Mouse (Mus musculus) heart, embryonic 13.5 days (tissue): ENCODE measurements at regions not wholly inside any gene's neighbourhood (a gene's known extent, or its start where the extent isn't known, plus 50 kb on each side); places are given as distances from the start of the nearest gene placed in this dataset.

Source experiments
- ATAC-seq: fragments of 200-750 bp; cut with Nextera tagmentation; 2 replicates; pipeline ENCODE4 v1.8.0; 2017; ENCODE audit warnings: moderate TSS enrichment; ENCODE audit not compliant: insufficient number of reproducible peaks, low FRiP score, low TSS enrichment; ENCODE audit errors: extremely low read depth
- H3K27ac ChIP-seq: fragments of 300-500 bp; sonication (generic); replicated peaks from 2 replicates; pipeline ENCODE4 v1.5.1; 2015; ENCODE audit warnings: moderate library complexity, mild to moderate bottlenecking, inconsistent platforms
- H3K27me3 ChIP-seq: fragments of 300-500 bp; sonication (generic); replicated peaks from 2 replicates; pipeline ENCODE4 v1.6.1; 2015; ENCODE audit warnings: mild to moderate bottlenecking, inconsistent platforms
- H3K36me3 ChIP-seq: fragments of 300-500 bp; sonication (generic); 2 replicates; pipeline ENCODE4 v1.6.1; 2015; ENCODE audit warnings: mild to moderate bottlenecking, inconsistent platforms
- H3K4me1 ChIP-seq: fragments of 300-500 bp; sonication (generic); 2 replicates; pipeline ENCODE4 v1.6.1; 2015; ENCODE audit warnings: inconsistent platforms
- H3K4me2 ChIP-seq: fragments of 300-500 bp; sonication (generic); 2 replicates; pipeline ENCODE4 v1.6.1; 2015; ENCODE audit warnings: inconsistent platforms, mild to moderate bottlenecking, moderate library complexity
- H3K4me3 ChIP-seq: fragments of 300-500 bp; sonication (generic); 2 replicates; pipeline ENCODE4 v1.5.1; 2015; ENCODE audit warnings: moderate library complexity, mild to moderate bottlenecking, inconsistent platforms
- H3K9ac ChIP-seq: fragments of 300-500 bp; sonication (generic); 2 replicates; pipeline ENCODE4 v1.6.1; 2015; ENCODE audit warnings: inconsistent platforms, mild to moderate bottlenecking, moderate library complexity
- H3K9me3 ChIP-seq: fragments of 300-500 bp; sonication (generic); 2 replicates; pipeline ENCODE4 v1.6.1; 2016; ENCODE audit warnings: inconsistent platforms
- WGBS: fragments of 180-500 bp; shearing (Covaris S2); methylation state at CpG from one replicate; pipeline ENCODE4 v1.1.7; 2015; ENCODE audit warnings: mixed read lengths; 5-methylcytosine and 5-hydroxymethylcytosine counted together

DNA sequence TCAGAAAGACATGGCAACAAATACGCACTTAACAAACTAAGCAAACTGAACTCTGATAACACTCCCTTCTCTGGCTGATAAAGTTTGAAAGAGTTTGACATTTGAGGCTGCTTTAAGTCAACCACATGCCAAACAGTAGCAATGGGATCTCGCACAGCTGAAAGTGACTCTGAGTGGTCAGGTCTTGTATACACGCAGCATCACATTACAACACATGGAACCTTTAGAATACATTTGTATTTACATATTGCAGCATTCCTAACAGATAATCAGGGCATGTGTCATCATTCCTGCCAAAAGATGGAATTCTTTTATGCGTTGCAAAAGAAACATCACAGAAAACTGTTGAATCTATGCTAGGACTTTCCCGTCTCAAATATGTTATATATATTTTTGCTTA, 251.5 kb downstream of the Hdgfl1 start:
- Histone ChIP-seq H3K9me3 (no peaks in the 10 kb centered on the region), H3K9ac (no peak overlapping the region), H3K27me3 (no peaks in the 10 kb centered on the region), H3K4me2 (no peak overlapping the region), H3K4me3 (no peak overlapping the region), H3K4me1 (peaks cover 4% of the 10 kb centered on the region; the same call in 1 of the 2 replicates), H3K27ac (no peak overlapping the region), H3K36me3 (no peaks in the 10 kb centered on the region)
- no peak for ATAC-seq
- WGBS: 47% methylated on average over 5 of the region's 5 CpGs

DNA sequence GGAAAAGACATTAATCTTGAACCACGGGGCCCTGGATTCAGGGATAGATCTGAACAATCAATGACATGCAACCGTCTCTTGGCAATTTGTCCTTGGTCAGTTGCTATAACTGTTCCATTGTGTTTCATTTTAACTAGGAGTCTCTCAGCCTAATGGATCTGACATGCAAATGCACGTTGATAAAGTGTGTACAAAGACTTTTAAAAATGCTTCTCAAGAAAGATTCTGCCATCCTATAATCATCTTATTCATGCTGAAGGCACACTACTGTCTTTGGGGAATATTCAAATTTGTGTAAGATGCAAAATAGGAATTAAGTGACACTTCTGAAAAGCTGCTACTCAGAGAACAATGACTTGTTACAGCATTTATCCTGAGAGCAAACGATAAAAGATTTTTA, 252.3 kb downstream of the Hdgfl1 start:
- Histone ChIP-seq H3K9me3 (no peaks in the 10 kb centered on the region), H3K4me2 (no peak overlapping the region), H3K36me3 (no peaks in the 10 kb centered on the region), H3K27ac (no peak overlapping the region), H3K27me3 (no peaks in the 10 kb centered on the region), H3K4me1 (peaks cover 4% of the 10 kb centered on the region; the same call in 1 of the 2 replicates), H3K4me3 (no peak overlapping the region), H3K9ac (no peak overlapping the region)
- no peak for ATAC-seq
- 62% methylated on average over 4 of the region's 4 CpGs for WGBS

DNA sequence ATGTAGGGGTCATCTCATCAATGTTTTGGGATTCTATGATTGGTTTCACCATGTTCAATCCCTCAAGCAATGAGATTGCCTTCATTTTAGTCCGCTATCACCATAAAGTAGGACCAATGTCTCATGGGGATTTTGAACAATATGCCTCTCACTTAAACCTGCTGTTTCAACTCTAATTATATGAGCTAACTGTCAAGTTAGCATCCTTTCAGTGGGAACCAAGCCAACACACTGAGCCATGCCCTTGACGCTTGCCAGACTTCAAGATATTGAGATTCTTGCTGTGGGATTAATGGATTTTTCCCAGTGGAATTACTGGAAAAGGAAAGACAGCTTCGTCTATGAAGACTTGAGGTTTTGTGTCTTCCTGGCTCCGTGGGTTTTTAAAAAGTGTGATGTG, 259.5 kb downstream of the Hdgfl1 start:
- WGBS: 57% methylated on average over 4 of the region's 4 CpGs
- H3K4me1 ChIP-seq: no peaks in the 10 kb centered on the region

DNA sequence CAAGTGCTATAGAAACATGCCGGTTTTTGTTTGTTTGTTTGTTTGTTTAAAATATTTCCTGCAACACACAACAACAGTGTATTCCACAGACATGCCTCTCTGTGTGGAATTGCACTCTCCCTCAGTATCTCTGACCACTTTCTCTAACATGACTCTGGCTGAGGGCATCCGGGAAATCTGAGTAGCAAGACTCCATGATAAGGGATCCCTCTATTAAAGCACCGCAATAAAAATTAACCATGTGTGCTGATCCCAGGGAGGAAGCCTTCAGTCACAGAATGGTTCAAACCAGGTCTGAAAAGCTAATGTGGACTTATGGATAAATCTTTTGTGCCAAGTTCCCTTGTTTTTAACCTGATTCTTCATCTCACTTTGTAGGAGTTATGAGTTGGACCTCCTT, 260.1 kb downstream of the Hdgfl1 start:
- Histone ChIP-seq H3K36me3 (no peaks in the 10 kb centered on the region), H3K4me2 (no peak overlapping the region), H3K4me1 (no peaks in the 10 kb centered on the region), H3K4me3 (no peak overlapping the region), H3K27me3 (no peaks in the 10 kb centered on the region), H3K9me3 (no peaks in the 10 kb centered on the region), H3K9ac (no peak overlapping the region), H3K27ac (no peak overlapping the region)
- ATAC-seq: no peak
- 60% methylated on average over 3 of the region's 3 CpGs for WGBS

More for the DNA sequence above, 259.5 kb downstream of the Hdgfl1 start:
- Histone ChIP-seq H3K4me3 (no peak overlapping the region), H3K27me3 (no peaks in the 10 kb centered on the region), H3K9me3 (no peaks in the 10 kb centered on the region), H3K27ac (no peak overlapping the region), H3K4me2 (no peak overlapping the region), H3K36me3 (no peaks in the 10 kb centered on the region), H3K9ac (no peak overlapping the region)
- no peak for ATAC-seq

DNA sequence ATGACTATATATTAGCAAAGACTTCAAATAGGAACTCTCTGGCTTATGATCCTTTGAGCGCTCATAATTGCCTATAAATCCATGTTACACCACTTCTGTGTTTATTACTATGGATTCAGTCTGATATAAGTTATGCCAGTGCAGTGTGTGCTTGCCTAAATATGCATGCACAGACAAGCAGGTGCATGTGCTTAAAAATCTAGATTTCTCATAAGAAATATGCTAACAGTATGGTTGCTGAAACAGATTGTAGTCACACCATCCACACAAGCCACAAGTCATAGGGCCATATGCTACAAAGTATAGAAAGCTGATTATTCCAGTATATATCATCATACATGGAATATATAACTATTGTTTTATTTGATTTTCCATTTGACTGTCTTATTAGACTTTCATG, 266.2 kb downstream of the Hdgfl1 start:
- H3K9me3 ChIP-seq: no peaks in the 10 kb centered on the region
- no peak overlapping the region for H3K27ac ChIP-seq
- H3K4me3 ChIP-seq: no peak overlapping the region
- H3K27me3 ChIP-seq: no peaks in the 10 kb centered on the region
- no peak for ATAC-seq
- H3K4me1 ChIP-seq: 0 out of 2 replicates have a peak, but pooled peaks cover 3% of the 10 kb centered on the region
- no peak overlapping the region for H3K9ac ChIP-seq
- no peaks in the 10 kb centered on the region for H3K36me3 ChIP-seq
- H3K4me2 ChIP-seq: no peak overlapping the region
- WGBS: 100% methylated on average over 1 of the region's 1 CpGs

DNA sequence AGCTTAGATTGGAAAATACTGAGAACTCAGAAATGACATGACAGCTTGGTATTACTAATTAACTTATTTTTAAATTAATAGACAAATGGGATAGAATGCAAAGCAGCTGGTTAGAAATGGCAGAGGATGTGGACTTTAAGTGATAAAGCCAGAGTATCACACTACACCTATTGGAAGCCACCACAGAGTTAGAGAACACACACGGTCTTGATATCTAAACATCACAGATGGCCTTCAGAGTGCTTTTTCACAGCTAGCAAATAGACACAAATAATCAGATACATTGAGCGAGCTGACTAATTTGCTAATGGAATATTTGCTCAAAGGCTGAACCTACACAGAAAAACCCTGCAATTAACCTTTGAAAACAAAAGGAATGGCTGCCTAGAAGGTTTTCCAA, 272.9 kb downstream of the Hdgfl1 start:
- ATAC-seq: no peak
- no peaks in the 10 kb centered on the region for H3K9me3 ChIP-seq
- H3K9ac ChIP-seq: no peak overlapping the region
- H3K4me1 ChIP-seq: no peaks in the 10 kb centered on the region
- 64% methylated on average over 2 of the region's 2 CpGs for WGBS
- H3K27me3 ChIP-seq: no peaks in the 10 kb centered on the region
- no peaks in the 10 kb centered on the region for H3K36me3 ChIP-seq
- H3K4me3 ChIP-seq: no peak overlapping the region
- no peak overlapping the region for H3K27ac ChIP-seq
- no peak overlapping the region for H3K4me2 ChIP-seq

DNA sequence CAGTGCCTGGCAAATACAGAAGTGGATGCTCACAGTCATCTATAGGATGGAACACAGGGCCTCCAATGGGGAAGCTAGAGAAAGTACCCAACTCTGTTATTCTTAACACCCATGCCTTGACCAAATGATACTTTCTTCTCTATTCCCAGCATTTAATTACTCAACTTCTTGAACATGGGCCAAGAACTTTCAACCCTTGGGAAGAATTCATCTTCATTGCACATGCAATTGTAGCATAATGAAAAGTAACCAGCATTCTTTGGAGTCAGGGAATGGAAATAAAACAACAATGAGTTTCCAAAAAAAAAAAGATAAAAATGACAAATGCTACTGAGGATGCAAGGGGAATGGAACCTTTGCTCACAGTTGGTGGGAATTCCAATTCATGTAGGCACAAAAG, 274.1 kb downstream of the Hdgfl1 start:
- Histone ChIP-seq H3K27me3 (no peaks in the 10 kb centered on the region), H3K9me3 (no peaks in the 10 kb centered on the region), H3K9ac (no peak overlapping the region), H3K27ac (no peak overlapping the region), H3K36me3 (no peaks in the 10 kb centered on the region), H3K4me1 (no peaks in the 10 kb centered on the region), H3K4me2 (no peak overlapping the region), H3K4me3 (no peak overlapping the region)
- no peak for ATAC-seq

DNA sequence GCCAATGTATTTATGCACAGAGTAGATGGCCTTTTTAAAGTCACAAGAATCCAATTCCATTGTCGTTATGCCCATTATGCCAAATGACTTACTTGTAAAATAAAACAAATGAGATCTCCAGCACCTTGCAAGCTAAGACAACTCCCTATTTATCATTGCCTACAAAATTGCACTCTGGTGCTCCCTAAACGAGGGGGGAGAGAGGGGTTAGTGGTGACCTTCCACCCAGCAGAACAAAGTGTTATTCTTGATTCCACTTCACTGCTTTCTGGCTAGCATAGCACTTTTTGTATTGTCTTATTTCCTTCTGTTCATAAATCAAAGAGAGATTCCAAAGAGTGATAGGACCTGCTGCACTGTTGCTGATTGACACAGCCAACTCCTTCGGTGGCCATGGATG, 300.6 kb downstream of the Hdgfl1 start:
- Histone ChIP-seq H3K4me2 (no peak overlapping the region), H3K9ac (no peak overlapping the region), H3K36me3 (no peaks in the 10 kb centered on the region), H3K4me1 (no peaks in the 10 kb centered on the region), H3K9me3 (no peaks in the 10 kb centered on the region), H3K27me3 (no peaks in the 10 kb centered on the region), H3K4me3 (no peak overlapping the region), H3K27ac (no peak overlapping the region)
- ATAC-seq: no peak
- 69% methylated on average over 3 of the region's 3 CpGs for WGBS

DNA sequence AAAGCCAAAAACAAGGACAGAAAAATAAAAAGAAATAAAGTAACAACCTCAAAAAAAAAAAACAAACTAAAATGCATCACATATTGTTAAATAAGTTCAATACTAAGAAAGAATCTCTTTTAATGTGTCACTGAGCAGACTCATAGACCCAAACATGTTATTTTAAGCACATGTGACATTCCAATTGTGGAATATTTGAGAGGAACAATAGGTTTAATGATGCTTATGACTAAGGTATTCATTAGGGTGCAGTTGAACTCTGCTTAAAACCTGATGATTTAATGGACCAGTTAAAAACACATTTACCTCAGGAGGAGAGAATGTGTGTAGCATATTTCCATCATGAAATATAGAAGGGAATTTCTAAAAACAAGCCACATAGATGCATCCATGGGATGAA, 302.4 kb downstream of the Hdgfl1 start:
- no peaks in the 10 kb centered on the region for H3K27me3 ChIP-seq
- H3K4me1 ChIP-seq: no peaks in the 10 kb centered on the region
- no peak overlapping the region for H3K4me3 ChIP-seq
- ATAC-seq: no peak
- H3K9me3 ChIP-seq: no peaks in the 10 kb centered on the region
- H3K36me3 ChIP-seq: no peaks in the 10 kb centered on the region
- no peak overlapping the region for H3K9ac ChIP-seq
- no peak overlapping the region for H3K4me2 ChIP-seq
- H3K27ac ChIP-seq: no peak overlapping the region

DNA sequence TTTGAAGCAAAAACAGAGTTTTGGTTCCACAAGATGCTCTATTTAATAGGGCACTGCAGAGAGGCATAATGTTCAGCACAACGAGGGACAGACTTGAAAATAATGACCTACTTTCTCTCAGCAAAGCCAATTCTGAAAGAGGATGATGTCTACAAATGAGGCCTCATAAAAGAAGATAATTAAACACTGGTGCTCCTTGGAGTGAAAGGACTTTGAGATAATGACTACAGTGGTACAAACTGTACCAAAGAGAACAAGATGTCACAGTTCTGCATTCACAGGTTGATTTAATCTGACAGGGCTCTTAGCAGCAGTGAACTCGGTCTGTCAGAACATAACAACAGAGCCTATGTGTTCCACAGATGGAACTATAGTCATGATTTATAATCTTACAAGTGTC, 305.4 kb downstream of the Hdgfl1 start:
- Histone ChIP-seq H3K4me1 (no peaks in the 10 kb centered on the region), H3K27ac (no peak overlapping the region), H3K4me2 (no peak overlapping the region), H3K36me3 (no peaks in the 10 kb centered on the region), H3K9ac (no peak overlapping the region), H3K4me3 (no peak overlapping the region), H3K27me3 (no peaks in the 10 kb centered on the region), H3K9me3 (no peaks in the 10 kb centered on the region)
- no peak for ATAC-seq
- WGBS: 44% methylated on average over 2 of the region's 2 CpGs

DNA sequence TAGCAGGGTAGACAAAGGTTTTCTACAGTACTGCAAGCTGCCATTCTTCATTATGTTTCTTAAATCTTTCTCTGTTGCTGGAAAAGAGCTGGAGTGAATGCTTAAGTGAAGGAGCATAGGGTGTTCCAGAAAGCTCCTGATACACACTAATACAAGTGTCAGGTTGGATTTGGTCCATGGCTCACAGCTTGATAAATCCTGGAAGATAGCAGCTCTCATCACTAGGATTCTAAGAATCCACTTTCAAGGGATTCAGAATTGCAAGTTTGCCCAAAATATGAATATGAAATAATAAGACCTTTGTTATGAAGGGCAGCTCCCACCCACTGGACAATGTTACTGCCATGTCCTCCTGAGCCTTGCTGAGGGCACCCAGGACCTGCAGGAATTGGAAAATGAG, 305.9 kb downstream of the Hdgfl1 start:
- Histone ChIP-seq H3K36me3 (no peaks in the 10 kb centered on the region), H3K27ac (no peak overlapping the region), H3K27me3 (no peaks in the 10 kb centered on the region), H3K4me1 (no peaks in the 10 kb centered on the region), H3K4me3 (no peak overlapping the region), H3K9me3 (no peaks in the 10 kb centered on the region), H3K9ac (no peak overlapping the region), H3K4me2 (no peak overlapping the region)
- no peak for ATAC-seq

DNA sequence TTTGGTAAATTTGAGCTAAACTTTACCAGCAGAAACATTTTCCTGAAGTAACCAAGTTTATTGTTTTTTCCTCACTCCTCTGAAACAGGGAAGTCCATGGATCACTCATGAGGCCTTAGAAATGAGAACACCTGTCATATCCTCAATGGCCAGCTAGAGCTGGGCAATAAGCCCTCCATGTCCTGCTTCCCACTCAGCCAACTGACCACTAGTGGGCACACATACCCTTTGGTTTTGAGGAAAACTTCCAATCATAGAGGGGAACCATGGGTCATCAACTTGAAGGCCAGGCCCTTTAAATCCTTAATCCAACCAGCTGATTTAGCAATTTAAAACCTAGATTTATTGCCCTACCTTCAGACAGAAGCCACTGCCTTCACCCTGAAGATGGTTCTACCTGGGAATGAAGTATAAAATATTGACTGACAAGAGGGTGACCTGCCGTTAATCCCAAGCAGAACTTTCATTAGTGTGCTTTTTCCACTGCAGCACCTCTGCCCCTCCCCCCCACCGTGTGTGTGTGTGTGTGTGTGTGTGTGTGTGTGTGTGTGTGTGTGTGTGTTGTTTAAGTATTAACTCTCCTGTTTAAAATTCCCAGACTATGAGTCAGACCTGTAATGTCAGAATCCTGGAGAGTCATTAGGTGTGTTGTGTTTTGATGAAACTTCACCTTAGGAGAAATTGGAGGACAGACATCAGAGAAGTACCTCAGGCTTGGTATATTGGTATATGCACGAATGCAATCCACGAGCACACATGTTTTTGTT, 312.3 kb downstream of the Hdgfl1 start:
- H3K27ac ChIP-seq: no peak overlapping the region
- no peaks in the 10 kb centered on the region for H3K4me1 ChIP-seq
- no peak overlapping the region for H3K4me3 ChIP-seq
- WGBS: 72% methylated on average over 4 of the region's 4 CpGs
- no peaks in the 10 kb centered on the region for H3K27me3 ChIP-seq
- no peaks in the 10 kb centered on the region for H3K36me3 ChIP-seq
- ATAC-seq: no peak
- H3K9ac ChIP-seq: no peak overlapping the region
- peaks cover 7% of the 10 kb centered on the region; the same call in 1 of the 2 replicates for H3K9me3 ChIP-seq
- H3K4me2 ChIP-seq: no peak overlapping the region
